8 mouse cellular contexts compared by ENCODE assay signal in the genomic region with DNA sequence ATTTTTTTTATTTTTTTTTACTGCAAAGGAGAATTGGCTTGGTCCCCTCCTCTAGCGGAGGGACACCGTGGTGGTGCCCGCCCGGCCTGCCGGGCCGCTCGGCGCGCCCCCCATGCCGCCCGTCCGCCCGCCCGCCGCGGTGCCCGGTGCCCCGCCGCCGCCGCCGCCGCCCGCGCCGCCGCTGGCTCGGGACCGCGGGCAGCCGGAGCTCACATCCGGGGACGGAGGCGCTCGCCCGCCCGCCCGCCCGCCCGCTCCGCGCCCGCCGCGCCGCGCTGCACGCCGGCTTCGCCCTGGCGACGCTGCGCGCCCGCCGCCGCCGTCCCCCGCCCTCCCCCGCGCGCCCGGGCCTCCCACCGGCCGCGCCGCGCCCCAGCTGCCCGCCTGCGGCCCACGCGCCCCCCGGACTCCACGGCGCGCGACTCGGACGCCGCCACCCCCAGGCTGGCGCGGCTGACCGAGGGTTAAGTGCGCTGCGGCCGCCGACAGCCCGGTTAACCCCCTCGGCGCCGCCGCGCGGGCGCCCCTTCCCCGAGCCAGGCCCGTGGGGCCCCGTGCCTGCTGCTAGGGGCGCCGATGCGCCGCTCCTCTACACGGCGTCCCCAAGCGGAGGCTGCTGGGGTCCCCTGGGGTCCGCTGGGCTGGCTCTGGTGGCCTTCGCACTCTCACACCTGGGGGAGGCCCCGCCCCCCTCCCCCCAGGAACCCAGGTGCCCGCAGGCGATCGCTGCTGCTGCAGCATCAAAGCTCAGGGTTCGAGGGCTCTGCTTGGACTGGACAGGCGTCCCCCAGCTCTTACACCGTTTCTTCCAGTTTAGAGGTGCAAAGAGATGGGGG.
A peak's percentile ranks its signal among the peaks of the same experiment; 100 is the strongest.
DNase-seq lines count a peak whose midpoint lies in the region; ATAC-seq and TF ChIP-seq lines count a peak whose summit lies in the region.

No protein-coding gene starts in this region.

- DNase-seq in lung, embryonic 14.5 days: peak; percentile 72
- no peak for DNase-seq in lung, adult 18-20 months
- peak; percentile 52 for DNase-seq in adrenal gland, postnatal 14 days
- DNase-seq in embryo, embryonic 11 days: peak; percentile 78
- DNase-seq in hindbrain, embryonic 10.5 days (ENCODE audit: low spot score): peak; percentile 62
- peak; percentile 78 for DNase-seq in retina, postnatal 1 day
- DNase-seq in adipocyte (ENCODE audit: low spot score): no peak

- no peaks in the 10 kb centered on the region for H3K9me3 ChIP-seq in lung, embryonic 14.5 days (ENCODE audit: low read depth, low read length)
- no peaks in the 10 kb centered on the region for H3K9me3 ChIP-seq in hindbrain, embryonic 10.5 days
- no peaks in the 10 kb centered on the region for H3K9me3 ChIP-seq in liver, embryonic 16.5 days (replicated peaks; ENCODE audit: control insufficient read depth, low read length)

- TF ChIP-seq CTCF in lung, embryonic 14.5 days (IDR thresholded peaks at IDR 0.05; ENCODE audit: low read depth): no peak

- H3K4me3 ChIP-seq in lung, embryonic 14.5 days (ENCODE audit: low read depth, low read length): peak overlapping the region; percentile 57
- H3K4me3 ChIP-seq in hindbrain, embryonic 10.5 days: peak overlapping the region; percentile 62
- peak overlapping the region; percentile 55 for H3K4me3 ChIP-seq in liver, embryonic 16.5 days (ENCODE audit: low read depth, low read length)

- peak overlapping the region; percentile 80 for H3K9ac ChIP-seq in lung, embryonic 14.5 days
- no peak overlapping the region; the same call in 1 of the 2 replicates for H3K9ac ChIP-seq in liver, embryonic 16.5 days (ENCODE audit: low read depth, low read length)

- peak; percentile 56 for ATAC-seq in lung, embryonic 14.5 days (ENCODE audit: insufficient read depth)
- no peak for ATAC-seq in liver, embryonic 16.5 days (ENCODE audit: low read depth)

- H3K36me3 ChIP-seq in lung, embryonic 14.5 days (ENCODE audit: insufficient read depth): 0 out of 2 replicates have a peak, but pooled peaks cover 3% of the 10 kb centered on the region
- no peaks in the 10 kb centered on the region for H3K36me3 ChIP-seq in hindbrain, embryonic 10.5 days
- H3K36me3 ChIP-seq in liver, embryonic 16.5 days (ENCODE audit: control insufficient read depth, insufficient read depth): no peaks in the 10 kb centered on the region

- peaks cover 3% of the 10 kb centered on the region; the same call in 1 of the 2 replicates for H3K4me1 ChIP-seq in lung, embryonic 14.5 days (ENCODE audit: insufficient read depth)
- H3K4me1 ChIP-seq in hindbrain, embryonic 10.5 days (replicated peaks): peaks cover 19% of the 10 kb centered on the region
- no peaks in the 10 kb centered on the region for H3K4me1 ChIP-seq in liver, embryonic 16.5 days (ENCODE audit: control insufficient read depth, low read depth, low read length)

- WGBS in lung, embryonic 14.5 days: under 1% methylated on average over 58 of the region's 114 CpGs
- 5% methylated on average over 113 of the region's 114 CpGs for WGBS in hindbrain, embryonic 10.5 days
- under 1% methylated on average over 54 of the region's 114 CpGs for WGBS in liver, embryonic 16.5 days (ENCODE audit: insufficient replicate concordance)

- H3K27me3 ChIP-seq in lung, embryonic 14.5 days (ENCODE audit: insufficient read depth, low read length): peaks cover 19% of the 10 kb centered on the region
- H3K27me3 ChIP-seq in hindbrain, embryonic 10.5 days (ENCODE audit: insufficient read depth, poor library complexity, severe bottlenecking): peaks cover 60% of the 10 kb centered on the region
- H3K27me3 ChIP-seq in liver, embryonic 16.5 days (ENCODE audit: control insufficient read depth, insufficient read depth, low read depth, low read length): peaks cover 50% of the 10 kb centered on the region

- peak overlapping the region; percentile 84 for H3K4me2 ChIP-seq in lung, embryonic 14.5 days
- peak overlapping the region; percentile 58 for H3K4me2 ChIP-seq in liver, embryonic 16.5 days (ENCODE audit: low read depth, low read length)

- peak overlapping the region; percentile 54; the same call in 1 of the 2 replicates for H3K27ac ChIP-seq in lung, embryonic 14.5 days (ENCODE audit: low read depth)
- peak overlapping the region; percentile 87 for H3K27ac ChIP-seq in hindbrain, embryonic 10.5 days
- no peak overlapping the region for H3K27ac ChIP-seq in liver, embryonic 16.5 days (ENCODE audit: low read length)

Comparison
In these comparisons a context has a peak if more than half of its experiments do, and no peak if none do; other contexts are left out.
1. DNase-seq: peak in lung, embryonic 14.5 days (single experiment), adrenal gland, postnatal 14 days (single experiment), embryo, embryonic 11 days (single experiment), hindbrain, embryonic 10.5 days (single experiment) and retina, postnatal 1 day (single experiment); none in lung, adult 18-20 months (0 of 2) and adipocyte (single experiment).
2. Peak in every context shown above with its lines, with median percentiles within 50 percentile points of each other: H3K4me3 ChIP-seq.